Mouse (Mus musculus) heart, adult 18-20 months (tissue): ENCODE measurements at regions not wholly inside any gene's neighbourhood (a gene's known extent, or its start where the extent isn't known, plus 50 kb on each side); places are given as distances from the start of the nearest gene placed in this dataset.
A peak's percentile ranks its signal among the peaks of the same experiment; 100 is the strongest.

Experiments used
- DNase-seq, 2 experiments: peaks; one replicate each; pipeline ENCODE4 v3.0.0; 2021 to 2022; ENCODE audit warnings: mixed read lengths in 1 of 2

DNA sequence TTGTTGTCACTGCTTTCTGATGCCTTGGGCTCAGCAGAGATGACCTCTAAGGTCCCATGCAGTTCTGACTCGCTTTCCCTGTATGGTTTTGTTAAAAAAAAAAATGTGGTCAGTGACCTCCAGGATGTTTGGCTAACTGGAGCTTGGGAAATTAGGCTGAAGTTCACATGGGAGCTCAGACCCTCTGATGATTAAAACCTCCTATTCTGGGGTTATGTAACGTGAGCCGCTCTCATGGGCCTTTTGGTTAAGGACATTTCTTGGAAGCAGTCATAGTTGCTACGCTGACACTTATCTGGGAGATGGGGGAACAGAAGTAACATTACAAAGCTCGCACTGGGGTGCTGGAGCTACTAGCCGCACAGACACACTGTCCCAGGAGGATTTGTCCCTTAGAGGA, 274.9 kb downstream of the Foxo1 start:
- peak in 1 of 2 experiments; percentile 62 for DNase-seq

DNA sequence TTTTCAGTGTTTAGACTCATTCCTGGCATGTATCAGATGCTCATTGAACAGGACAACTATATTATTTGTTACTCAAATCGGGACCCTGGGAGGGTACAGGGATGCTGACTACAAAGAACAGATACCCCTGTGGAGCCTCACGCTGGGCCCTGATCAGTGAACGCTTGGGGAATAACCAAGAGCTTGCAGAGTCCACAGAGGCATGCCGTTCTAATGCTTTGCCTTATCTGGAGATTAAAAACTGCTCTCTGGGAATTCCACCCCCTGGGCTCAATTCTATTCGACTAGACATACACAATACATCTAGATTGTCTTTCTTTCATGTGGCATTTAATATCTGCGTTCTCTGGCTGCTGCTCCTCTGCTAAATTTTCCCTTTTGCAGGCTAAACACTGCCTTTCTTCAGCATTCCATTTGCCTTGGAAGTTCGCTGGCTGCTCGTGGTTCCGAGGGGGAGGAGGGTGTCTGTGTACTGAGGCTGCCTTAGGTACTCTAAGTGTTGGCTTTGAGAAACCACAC, 272.8 kb downstream of the Foxo1 start:
- DNase-seq = no peak

DNA sequence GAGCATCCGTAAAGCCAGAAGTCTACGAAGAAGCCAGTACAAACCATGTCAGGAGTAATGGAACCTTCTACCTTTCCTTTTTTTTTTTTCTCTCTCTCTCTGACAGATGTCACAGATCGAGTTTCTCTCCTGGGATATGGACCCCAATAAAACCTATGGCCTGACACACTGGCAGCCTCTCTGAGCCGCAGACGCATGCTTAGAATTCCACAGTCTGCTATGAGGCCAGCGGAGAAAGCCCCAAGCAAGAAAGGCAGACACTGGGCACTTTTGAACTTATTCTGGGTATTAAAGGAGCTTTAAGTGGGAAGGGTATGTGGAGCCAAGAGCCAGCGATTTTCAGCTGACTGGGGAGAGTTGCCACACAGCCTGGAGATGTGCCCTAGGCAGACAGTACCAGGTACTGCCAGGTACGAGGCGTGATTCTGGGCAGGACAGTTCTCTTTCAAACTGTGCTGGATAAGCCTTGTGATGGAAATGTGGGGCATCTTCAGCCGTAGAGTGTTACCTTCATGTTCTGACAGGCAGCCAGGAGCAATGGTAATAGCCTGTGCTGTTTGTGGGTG, 271.8 kb downstream of the Foxo1 start:
- no peak for DNase-seq

DNA sequence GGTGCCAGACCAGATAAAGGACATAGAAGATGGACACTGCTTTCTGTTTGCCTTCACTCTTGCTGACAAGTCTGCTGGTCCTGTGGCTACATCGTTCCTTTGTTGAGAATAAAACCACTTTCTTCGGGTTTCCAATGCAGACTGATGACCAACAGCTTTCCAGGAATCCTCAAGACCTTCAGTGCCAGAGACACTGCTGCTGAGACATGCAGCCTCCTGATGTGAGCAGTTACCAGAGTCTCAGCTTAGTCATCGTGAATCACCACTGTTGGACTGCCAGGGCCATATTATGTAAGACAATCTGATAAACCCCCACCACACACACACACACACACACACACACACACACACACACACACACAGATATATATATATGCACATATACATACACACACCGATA, 270.2 kb downstream of the Foxo1 start:
- DNase-seq = no peak

DNA sequence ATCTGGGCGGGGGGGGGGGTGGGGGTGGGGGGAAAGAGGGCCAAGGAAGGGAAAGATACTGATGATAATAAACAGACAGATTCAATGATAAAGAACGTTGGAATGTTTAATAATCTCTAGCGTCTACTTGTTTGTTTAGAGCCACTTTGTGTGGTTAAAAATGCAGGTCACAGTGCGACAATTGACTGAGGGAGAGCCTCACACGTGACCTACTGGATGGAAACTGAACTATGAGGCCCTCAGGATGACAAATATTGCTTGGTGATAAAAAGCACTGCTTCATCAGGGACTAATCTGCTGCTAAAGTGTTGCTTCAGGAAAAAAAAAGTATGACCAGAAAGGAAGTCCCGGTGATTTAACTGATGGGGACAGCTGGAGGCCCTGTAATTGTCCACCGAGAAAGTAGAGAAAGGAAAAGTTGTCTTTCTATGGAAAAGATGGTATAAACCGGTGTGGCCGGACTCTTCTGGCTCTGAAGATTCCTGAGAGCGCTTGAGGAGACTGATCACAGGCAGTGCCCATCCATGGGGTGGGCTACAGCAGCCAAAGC, 269.3 kb downstream of the Foxo1 start:
- no peak for DNase-seq

DNA sequence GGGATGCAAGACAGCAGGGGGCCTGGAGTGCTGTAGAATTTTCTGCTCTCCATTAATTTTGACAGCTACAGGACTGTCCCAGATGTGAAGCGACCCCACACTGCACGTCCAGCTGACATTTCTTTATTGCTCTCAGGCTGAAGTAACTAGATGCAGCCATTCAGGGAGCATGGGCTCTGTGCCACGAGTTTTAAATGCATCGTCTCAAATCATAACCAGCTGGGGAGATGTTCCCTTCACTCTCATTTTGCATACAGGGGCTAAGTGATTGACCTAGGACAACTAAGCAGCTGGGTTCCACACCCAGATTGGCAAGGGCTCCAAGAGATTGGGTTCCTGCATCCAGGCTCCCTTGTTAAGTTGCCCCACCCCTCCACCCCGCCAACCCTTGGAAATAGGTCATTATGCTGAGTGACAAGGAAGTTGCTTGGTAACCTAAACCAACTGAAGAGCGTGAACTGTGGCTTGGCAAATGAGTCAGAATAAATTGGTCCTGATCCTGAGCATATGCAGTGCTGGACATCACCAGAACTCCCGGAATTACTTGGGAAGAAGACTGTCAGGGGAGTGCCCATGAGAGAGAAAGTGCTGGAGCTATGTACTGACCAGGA, 267.4 kb downstream of the Foxo1 start:
- DNase-seq = no peak

DNA sequence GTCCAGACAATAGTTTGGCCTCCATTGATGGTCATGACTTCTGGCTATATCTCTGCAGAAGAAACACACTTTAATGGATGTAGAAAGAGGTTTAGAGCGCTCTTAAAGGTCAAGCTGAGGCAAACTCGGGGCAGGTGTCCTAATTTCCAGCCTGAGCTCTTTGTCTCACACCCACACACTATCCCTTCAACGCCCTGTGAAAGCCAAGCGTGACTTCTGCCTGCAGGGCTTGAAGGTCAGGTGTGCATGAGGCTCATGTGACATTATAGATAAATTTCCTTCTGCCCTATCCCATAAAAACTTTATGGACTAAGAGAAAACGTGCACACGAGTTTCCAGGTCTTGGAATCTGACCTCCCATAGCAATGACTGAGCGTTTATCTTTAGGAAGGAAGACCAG, 266.0 kb downstream of the Foxo1 start:
- DNase-seq = no peak

DNA sequence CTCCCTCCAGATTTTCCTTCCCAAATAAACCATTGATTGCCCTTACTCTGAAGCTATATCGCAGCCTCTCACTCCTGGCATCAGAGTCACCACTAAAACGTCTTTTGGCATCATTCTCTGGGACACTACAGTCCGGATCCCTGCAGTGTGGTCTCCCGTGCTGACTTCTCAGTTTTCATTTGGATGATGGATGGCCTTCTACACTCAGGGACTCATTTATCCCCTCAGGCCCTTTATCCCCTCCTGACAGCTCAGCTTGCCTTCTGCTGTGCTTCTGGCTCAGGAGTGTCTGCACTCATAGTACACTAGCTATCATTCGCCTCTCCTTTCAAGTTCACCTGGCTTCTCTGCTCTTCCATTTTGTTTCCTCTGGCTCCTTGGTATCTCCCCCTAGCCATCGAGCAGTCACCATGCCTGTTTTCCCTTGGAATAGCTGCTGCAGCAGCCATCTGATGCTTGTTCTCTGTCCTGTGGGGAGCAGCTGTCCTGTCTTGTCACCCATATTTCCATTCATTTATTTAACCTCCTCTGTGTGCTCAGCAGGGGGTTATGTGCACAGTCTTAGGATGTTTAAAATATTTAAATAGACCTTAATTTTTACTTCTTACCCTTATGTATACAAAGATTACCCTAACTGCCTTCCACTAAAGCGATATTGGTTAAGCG, 263.7 kb downstream of the Foxo1 start:
- DNase-seq = no peak

DNA sequence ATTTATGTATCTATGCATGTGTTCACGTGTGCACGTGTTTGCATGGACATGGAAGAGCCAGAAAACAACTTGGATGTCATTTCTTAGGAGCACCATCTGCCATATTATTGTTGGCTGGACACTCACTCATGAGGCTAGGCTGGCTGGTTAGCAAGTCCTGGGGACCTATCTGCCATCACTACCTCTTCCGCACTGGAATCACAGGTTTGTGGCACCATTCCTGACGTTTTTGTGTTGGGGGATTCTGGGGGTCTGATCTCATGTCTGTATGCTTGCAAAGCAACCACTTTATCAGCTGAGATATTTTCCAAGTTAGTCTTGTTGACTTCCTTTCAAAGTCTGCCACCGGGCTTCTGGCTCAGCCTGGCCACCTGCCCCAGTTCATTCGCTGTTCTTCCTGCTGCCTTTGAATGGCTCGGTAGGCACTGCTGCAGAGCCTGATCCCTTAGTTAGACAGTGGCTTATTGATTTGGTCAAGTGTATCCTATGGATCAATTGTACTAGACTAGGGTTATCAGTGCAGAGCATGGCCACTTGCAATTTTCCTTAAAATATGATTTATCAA, 262.4 kb downstream of the Foxo1 start:
- no peak for DNase-seq

DNA sequence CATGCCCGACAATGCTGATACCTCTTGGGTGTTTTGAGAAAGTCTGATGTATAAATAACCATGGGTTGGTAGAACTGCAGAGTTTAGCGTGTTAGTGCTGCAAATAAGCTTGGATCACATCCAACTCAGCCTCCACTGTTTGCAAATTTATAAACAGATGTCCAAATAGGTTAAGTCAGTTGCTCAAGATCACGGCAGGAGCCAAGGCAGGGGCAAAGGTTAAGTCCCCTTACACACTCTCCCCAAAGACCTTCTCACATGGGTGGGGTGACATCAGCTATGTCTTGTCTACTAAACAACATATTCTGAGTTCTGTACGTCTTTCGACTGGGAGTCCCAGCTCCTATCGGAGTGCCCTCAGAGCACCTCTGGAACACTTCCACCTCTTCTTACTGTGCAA, 261.0 kb downstream of the Foxo1 start:
- DNase-seq = peak; percentile 74 to 77

DNA sequence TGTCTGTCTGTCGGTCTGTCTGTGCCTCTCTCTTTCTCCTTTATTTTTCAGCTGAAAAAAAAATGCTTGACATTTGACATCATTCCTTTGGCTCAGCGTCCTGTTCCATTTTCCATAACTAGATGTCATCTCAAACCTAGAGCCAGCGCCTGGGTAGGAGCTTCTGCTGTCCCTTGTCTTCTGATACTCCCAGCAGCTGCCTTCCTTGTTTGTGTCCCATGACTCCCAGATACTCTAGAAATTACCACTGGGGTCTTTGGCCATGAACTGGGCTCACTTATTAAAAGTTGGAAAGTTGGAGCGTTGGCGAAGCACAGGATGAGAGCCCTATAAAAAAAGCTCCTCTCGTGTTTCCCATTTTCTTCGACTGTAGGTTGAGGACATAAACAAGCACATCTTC, 260.4 kb downstream of the Foxo1 start:
- peak; percentile 38 to 44 for DNase-seq

DNA sequence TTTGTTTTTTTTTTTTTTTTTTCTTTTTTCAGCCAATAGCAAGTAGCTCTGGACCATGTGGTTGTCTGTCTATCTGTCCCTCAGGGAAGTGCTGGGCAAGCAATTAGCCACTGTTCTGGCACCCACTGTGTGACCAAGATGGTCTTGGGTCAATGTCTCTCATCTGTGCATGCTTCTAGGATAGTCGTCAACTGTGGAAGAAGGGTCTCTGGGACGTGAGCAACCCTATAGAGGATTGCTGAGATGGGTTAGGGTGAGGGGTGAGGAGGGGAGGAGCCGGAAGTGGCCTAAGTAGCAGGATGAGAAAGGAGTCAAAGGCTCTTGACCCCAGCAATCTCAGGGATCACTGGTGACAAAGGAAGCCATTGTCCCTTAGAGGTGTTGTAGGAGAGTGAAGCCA, 259.6 kb downstream of the Foxo1 start:
- DNase-seq = no peak

DNA sequence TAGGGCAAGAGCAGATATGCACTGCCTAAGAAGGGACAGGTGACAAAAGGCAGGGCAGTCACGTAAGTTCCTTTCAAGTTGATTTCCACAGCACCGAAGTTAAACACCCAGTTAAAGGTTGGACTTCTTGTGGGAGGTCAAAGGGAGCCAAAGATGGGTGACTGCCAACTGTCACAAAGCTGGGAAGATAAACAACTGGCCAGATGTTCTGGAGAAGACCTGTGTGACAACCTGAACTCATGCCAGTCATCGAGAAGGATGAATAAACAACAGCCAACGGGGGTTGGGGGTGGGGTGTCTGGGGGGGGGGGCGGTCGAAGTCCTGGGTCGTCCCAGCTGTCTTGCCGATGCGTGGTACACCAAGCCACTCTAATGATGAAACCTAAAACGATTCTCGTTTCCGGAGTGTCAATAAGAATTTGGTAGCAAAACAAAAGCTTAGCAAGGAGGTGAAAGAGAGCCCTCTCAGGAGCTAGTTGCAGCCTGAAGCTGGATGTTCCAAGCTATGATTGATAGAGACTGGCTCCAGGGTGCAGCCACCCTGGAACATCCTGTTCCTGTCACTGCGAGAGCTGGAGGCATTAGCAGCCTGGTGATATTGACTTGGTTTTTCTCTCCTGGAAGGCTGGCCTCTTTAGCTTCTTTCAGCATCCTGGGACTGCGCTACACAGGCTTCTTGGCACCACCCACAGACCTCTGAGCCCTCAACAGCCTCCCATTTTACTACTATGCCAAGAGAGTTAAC, 259.0 kb downstream of the Foxo1 start:
- peak in 1 of 2 experiments; percentile 67 for DNase-seq

DNA sequence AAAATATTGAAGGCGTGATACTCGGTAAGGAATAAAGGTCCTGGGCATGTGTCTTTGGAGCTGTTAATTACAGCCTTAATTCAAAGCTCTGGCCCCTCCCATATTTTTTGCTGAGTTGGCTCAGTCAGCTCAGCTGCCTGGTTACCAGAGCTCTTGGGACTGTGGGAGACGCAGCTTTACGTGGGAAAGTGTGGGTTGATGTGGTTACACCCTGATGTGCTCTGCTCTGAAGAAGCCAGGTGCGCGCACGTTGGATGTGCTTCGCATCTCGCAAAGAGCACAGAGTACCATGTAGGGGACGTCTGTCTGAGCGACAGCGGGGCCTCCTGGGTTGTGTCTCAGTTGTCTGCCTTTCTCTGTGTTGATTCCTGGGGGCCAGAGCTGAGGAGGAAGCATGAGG, 254.8 kb downstream of the Foxo1 start:
- DNase-seq = no peak

DNA sequence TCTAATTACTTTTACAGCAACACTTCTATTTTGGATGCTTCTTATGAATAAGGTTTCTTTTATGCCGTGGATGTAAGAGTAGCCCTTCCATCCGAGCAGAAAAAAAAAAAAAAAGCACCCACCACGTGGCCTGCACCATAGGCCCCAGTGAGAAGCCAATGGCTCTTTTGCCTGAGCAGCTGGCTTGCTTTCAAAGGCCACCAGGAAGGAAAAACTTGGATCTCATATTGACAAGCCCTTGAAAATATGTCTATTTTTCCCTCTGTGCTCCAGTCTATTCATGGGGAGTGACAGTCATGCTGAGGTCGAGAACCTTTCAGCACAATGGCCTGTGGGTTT, 252.4 kb downstream of the Foxo1 start:
- no peak for DNase-seq

DNA sequence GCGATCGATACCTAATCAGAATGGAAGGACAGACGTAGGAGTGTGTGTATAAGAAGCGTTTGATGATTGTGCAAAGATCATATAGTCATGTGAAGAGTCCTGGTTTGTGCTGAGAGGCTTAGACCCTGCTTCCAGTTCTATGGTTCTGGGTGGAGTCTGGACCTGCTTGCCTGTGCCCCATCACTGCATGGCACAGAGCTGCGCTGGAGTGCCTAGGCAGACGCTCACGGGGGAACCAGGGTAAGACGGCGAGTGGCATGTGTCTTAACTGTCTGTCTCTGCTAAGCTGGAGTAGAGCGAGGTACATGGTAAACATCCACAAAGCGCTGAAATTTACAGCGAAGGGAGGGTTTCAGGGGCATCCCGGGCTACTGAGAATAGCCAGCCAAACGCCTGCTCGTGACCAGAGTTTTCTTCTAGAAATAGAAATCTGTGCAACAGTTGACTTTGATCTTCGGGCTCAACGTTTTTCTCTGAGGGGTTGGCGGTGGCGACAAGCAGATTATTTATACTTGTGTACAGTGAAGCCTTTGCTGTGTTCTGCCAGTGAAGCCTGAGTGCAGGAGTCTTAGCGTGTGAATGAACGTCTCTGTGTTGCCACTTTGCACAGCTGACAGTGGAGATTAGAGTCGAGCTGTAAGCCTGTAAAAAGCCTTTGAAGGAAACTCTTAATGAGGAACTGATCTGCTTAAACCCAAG, 251.9 kb downstream of the Foxo1 start:
- no peak for DNase-seq

DNA sequence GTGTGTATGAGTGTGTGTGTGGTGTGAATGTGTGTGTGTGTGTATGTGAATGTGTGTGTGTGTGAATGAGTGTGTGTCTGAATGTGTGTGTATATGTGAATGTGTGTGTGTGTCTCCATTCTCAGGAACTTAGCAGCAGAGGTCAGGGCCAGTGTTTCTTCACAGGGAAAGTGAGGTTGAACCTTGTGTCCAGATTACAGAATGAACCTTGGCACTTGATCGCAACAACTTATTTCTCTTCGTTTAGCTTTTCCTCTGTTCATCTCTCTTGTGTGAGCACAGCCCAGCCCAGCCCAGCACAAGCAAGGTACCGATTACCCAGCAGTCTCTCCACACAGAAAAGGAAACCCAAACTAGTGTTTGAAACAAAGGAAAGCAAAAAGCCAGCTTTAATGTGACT, 249.7 kb downstream of the Foxo1 start:
- no peak for DNase-seq

DNA sequence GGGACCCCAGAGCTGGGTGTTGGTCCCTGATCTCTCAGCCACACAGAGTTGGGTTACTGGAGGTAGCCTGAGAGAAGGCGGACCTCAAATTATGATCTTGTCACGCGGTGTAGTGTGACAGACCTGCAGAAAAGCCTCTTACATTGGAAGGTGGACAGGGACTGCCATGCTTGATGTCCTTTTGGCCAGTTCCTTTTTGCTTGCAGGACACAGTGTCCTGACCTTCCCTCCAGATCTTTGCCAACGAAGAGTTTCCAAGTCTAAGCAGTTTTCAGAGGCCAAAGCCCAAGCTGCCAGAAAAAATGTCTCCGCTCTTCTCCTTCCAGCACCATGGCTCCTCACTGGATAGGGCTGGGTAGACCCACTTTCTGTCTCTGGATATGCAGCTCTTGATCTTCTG, 248.6 kb downstream of the Foxo1 start:
- DNase-seq = no peak

DNA sequence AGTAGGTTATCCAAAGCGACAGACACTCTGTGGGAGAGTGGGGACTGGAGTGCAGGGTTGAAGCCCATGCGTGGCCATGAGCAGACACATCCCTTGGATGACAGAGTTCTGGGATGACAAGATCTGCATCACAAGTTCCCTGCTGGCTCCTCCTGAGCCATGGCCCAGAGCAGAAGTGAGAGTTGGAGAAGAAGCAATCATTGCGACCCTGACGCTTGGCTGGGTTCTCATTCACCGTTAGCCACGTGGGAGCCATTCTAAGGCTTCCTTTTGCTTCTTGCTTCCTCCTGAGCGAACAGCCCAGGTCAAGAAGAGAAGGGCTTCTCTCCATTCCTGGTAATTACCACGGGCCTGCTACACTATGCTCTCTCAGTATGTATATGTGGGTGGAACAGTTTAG, 244.6 kb downstream of the Foxo1 start:
- no peak for DNase-seq

DNA sequence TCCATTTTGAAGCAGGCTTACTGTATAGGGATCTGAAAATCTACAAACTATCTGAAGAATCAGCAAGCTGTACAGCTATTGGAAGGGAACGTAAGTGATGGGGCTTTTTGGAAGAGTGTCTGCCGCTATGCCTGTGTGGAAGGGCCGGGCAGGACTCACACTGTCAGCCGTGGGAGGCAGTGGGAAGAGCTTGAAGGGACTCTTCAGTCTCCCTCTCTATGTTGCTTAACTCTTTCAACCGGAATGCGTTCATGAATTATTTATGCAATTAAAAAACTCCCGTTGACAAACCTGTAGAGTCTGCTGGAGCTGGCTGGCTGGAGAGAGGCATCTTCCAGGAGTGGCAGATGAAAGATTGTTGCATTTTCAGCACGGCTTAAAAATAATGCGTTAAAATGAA, 243.4 kb downstream of the Foxo1 start:
- no peak for DNase-seq

DNA sequence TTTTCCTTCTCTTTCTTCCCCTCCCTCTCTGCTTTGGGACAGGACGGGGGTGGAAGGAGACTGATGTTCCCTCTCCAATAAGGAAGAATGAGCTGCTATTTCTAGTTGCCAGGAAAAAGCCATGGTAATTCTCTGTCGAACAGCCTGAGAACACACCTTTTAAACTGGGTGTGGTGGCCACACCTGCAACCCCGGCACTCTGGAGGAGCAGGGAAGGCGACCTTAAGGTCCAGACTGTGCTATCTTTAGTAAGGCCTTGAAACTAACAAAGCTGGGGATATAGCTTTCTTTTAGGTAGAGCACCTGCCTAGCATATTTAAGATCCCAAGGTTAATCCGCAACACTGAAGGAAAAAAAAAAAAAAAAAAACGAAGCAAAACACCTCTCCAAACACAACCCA, 242.7 kb downstream of the Foxo1 start:
- no peak for DNase-seq
